Mouse (Mus musculus): ENCODE measurements around the gene Tmem86b. TPM values are rescaled to one million over a fixed set of nuclear protein-coding genes. Genes with fewer than 3 reads are reported as not detected.
"Not testable (repeated sequence)": the region's sequence is repeated elsewhere in the genome, so short reads cannot be mapped to it uniquely, and the experiment has no call there.

Gene Tmem86b
- polyA plus RNA-seq, 1 experiment from 2014 or later: 3.3 TPM

- H3K9me3 ChIP-seq (ENCODE audit: control insufficient read depth, low read length): no peaks in the 10 kb centered on the region
- DNase-seq (ENCODE audit: low spot score) (peak; percentile 20), ATAC-seq (ENCODE audit: low FRiP score) (no peak)
- no peaks in the 10 kb centered on the region for H3K4me1 ChIP-seq (replicated peaks; ENCODE audit: control insufficient read depth, insufficient read depth, low read length)
- WGBS: 60% methylated on average over 14 of the region's 14 CpGs
- H3K4me3 ChIP-seq (ENCODE audit: low read depth, low read length): no peak overlapping the region
- H3K9ac ChIP-seq (ENCODE audit: low read depth, low read length): no peak overlapping the region
- H3K27me3 ChIP-seq (ENCODE audit: control insufficient read depth, insufficient read depth, low read length): no peaks in the 10 kb centered on the region
- H3K36me3 ChIP-seq (ENCODE audit: control insufficient read depth, insufficient read depth, low read length): no peaks in the 10 kb centered on the region
- no peak overlapping the region for H3K4me2 ChIP-seq (replicated peaks; ENCODE audit: low read depth, low read length)
- H3K27ac ChIP-seq (ENCODE audit: low read depth, low read length): no peak overlapping the region
Observed at GRCm38 (mm10) chr7:4613740-4614403, 17.4 kb downstream of the Tmem86b start.

- Histone ChIP-seq H3K27me3 (ENCODE audit: control insufficient read depth, insufficient read depth, low read length) (no peaks in the 10 kb centered on the region), H3K36me3 (ENCODE audit: control insufficient read depth, insufficient read depth, low read length) (no peaks in the 10 kb centered on the region), H3K4me2 (replicated peaks; ENCODE audit: low read depth, low read length) (no peak overlapping the region), H3K4me3 (ENCODE audit: low read depth, low read length) (no peak overlapping the region), H3K27ac (ENCODE audit: low read depth, low read length) (no peak overlapping the region), H3K9me3 (ENCODE audit: control insufficient read depth, low read length) (no peaks in the 10 kb centered on the region), H3K9ac (ENCODE audit: low read depth, low read length) (no peak overlapping the region), H3K4me1 (replicated peaks; ENCODE audit: control insufficient read depth, insufficient read depth, low read length) (no peaks in the 10 kb centered on the region)
- ATAC-seq (ENCODE audit: low FRiP score) (no peak), DNase-seq (ENCODE audit: low spot score) (no peak)
- 60% methylated on average over 1 of the region's 1 CpGs for WGBS
Observed at GRCm38 (mm10) chr7:4612956-4613355, 18.3 kb downstream of the Tmem86b start.

- DNase-seq (ENCODE audit: low spot score): no peak
- no peak overlapping the region; the same call in 1 of the 2 replicates for H3K4me2 ChIP-seq (replicated peaks; ENCODE audit: low read depth, low read length)
- H3K27ac ChIP-seq (ENCODE audit: low read depth, low read length): no peak overlapping the region
- H3K36me3 ChIP-seq (ENCODE audit: control insufficient read depth, insufficient read depth, low read length): no peaks in the 10 kb centered on the region
- H3K4me3 ChIP-seq (ENCODE audit: low read depth, low read length): no peak overlapping the region
- no peak overlapping the region for H3K9ac ChIP-seq (ENCODE audit: low read depth, low read length)
- no peaks in the 10 kb centered on the region for H3K9me3 ChIP-seq (ENCODE audit: control insufficient read depth, low read length)
- ATAC-seq (ENCODE audit: low FRiP score): no peak
- no peaks in the 10 kb centered on the region for H3K4me1 ChIP-seq (replicated peaks; ENCODE audit: control insufficient read depth, insufficient read depth, low read length)
- WGBS: 65% methylated on average over 8 of the region's 8 CpGs
- no peaks in the 10 kb centered on the region for H3K27me3 ChIP-seq (ENCODE audit: control insufficient read depth, insufficient read depth, low read length)
Observed at GRCm38 (mm10) chr7:4612386-4612785, 18.8 kb downstream of the Tmem86b start.

- H3K9ac ChIP-seq (ENCODE audit: low read depth, low read length): no peak overlapping the region
- whole genome bisulfite sequencing: 84% methylated on average over 12 of the region's 12 CpGs
Observed at GRCm38 (mm10) chr7:4611921-4612341, 19.3 kb downstream of the Tmem86b start.

GRCm38 (mm10) chr7:4611511-4611910 lies 19.7 kb downstream of the Tmem86b start:
- Histone ChIP-seq H3K27ac (ENCODE audit: low read depth, low read length) (no peak overlapping the region), H3K9ac (ENCODE audit: low read depth, low read length) (no peak overlapping the region), H3K36me3 (ENCODE audit: control insufficient read depth, insufficient read depth, low read length) (no peaks in the 10 kb centered on the region), H3K27me3 (ENCODE audit: control insufficient read depth, insufficient read depth, low read length) (no peaks in the 10 kb centered on the region), H3K4me3 (ENCODE audit: low read depth, low read length) (no peak overlapping the region), H3K4me1 (replicated peaks; ENCODE audit: control insufficient read depth, insufficient read depth, low read length) (no peaks in the 10 kb centered on the region), H3K4me2 (replicated peaks; ENCODE audit: low read depth, low read length) (no peak overlapping the region), H3K9me3 (ENCODE audit: control insufficient read depth, low read length) (no peaks in the 10 kb centered on the region)
- ATAC-seq (ENCODE audit: low FRiP score) (no peak), DNase-seq (ENCODE audit: low spot score) (no peak)
- 79% methylated on average over 12 of the region's 12 CpGs for WGBS

More at GRCm38 (mm10) chr7:4611921-4612341, 19.3 kb downstream of the Tmem86b start:
- H3K36me3 ChIP-seq (ENCODE audit: control insufficient read depth, insufficient read depth, low read length): no peaks in the 10 kb centered on the region
- H3K27me3 ChIP-seq (ENCODE audit: control insufficient read depth, insufficient read depth, low read length): no peaks in the 10 kb centered on the region
- H3K4me3 ChIP-seq (ENCODE audit: low read depth, low read length): no peak overlapping the region
- H3K4me2 ChIP-seq (replicated peaks; ENCODE audit: low read depth, low read length): no peak overlapping the region; the same call in 1 of the 2 replicates
- H3K27ac ChIP-seq (ENCODE audit: low read depth, low read length): no peak overlapping the region
- no peaks in the 10 kb centered on the region for H3K4me1 ChIP-seq (replicated peaks; ENCODE audit: control insufficient read depth, insufficient read depth, low read length)
- DNase-seq (ENCODE audit: low spot score) (no peak), ATAC-seq (ENCODE audit: low FRiP score) (no peak)
- H3K9me3 ChIP-seq (ENCODE audit: control insufficient read depth, low read length): no peaks in the 10 kb centered on the region

- Histone ChIP-seq H3K9ac (ENCODE audit: low read depth, low read length) (no peak overlapping the region), H3K27me3 (ENCODE audit: control insufficient read depth, insufficient read depth, low read length) (no peaks in the 10 kb centered on the region), H3K4me3 (ENCODE audit: low read depth, low read length) (no peak overlapping the region), H3K4me1 (replicated peaks; ENCODE audit: control insufficient read depth, insufficient read depth, low read length) (no peaks in the 10 kb centered on the region), H3K9me3 (ENCODE audit: control insufficient read depth, low read length) (no peaks in the 10 kb centered on the region), H3K4me2 (replicated peaks; ENCODE audit: low read depth, low read length) (no peak overlapping the region), H3K27ac (ENCODE audit: low read depth, low read length) (no peak overlapping the region), H3K36me3 (ENCODE audit: control insufficient read depth, insufficient read depth, low read length) (no peaks in the 10 kb centered on the region)
- 67% methylated on average over 5 of the region's 5 CpGs for WGBS
- DNase-seq (ENCODE audit: low spot score) (no peak), ATAC-seq (ENCODE audit: low FRiP score) (no peak)
Observed at GRCm38 (mm10) chr7:4608002-4608401, 23.2 kb downstream of the Tmem86b start.

- no peaks in the 10 kb centered on the region for H3K27me3 ChIP-seq (ENCODE audit: control insufficient read depth, insufficient read depth, low read length)
- 81% methylated on average over 6 of the region's 6 CpGs for whole genome bisulfite sequencing
- no peaks in the 10 kb centered on the region for H3K9me3 ChIP-seq (ENCODE audit: control insufficient read depth, low read length)
- no peak within 1 kb of the TSS for H3K4me2 ChIP-seq (replicated peaks; ENCODE audit: low read depth, low read length)
- no peak within 1 kb of the TSS for H3K9ac ChIP-seq (ENCODE audit: low read depth, low read length)
- no peaks in the 10 kb centered on the region for H3K4me1 ChIP-seq (replicated peaks; ENCODE audit: control insufficient read depth, insufficient read depth, low read length)
- H3K4me3 ChIP-seq (ENCODE audit: low read depth, low read length): no peak within 1 kb of the TSS
- no peak within 1 kb of the TSS for H3K27ac ChIP-seq (ENCODE audit: low read depth, low read length)
- no peak for DNase-seq (ENCODE audit: low spot score)
- no peaks in the 10 kb centered on the region for H3K36me3 ChIP-seq (ENCODE audit: control insufficient read depth, insufficient read depth, low read length)
- no peak for ATAC-seq (ENCODE audit: low FRiP score)
Observed at GRCm38 (mm10) chr7:4603873-4604272, 27.3 kb downstream of the Tmem86b start, which contains the start of gene Ptprh. Gene Ptprh (minus strand): TSS chr7:4604041.

GRCm38 (mm10) chr7:4602969-4603368 lies 28.3 kb downstream of the Tmem86b start:
- no peak for DNase-seq (ENCODE audit: low spot score)
- WGBS: 88% methylated on average over 6 of the region's 6 CpGs
- Histone ChIP-seq H3K4me3 (ENCODE audit: low read depth, low read length) (no peak overlapping the region), H3K27ac (ENCODE audit: low read depth, low read length) (no peak overlapping the region), H3K27me3 (ENCODE audit: control insufficient read depth, insufficient read depth, low read length) (no peaks in the 10 kb centered on the region), H3K9me3 (ENCODE audit: control insufficient read depth, low read length) (no peaks in the 10 kb centered on the region), H3K9ac (ENCODE audit: low read depth, low read length) (no peak overlapping the region), H3K4me1 (replicated peaks; ENCODE audit: control insufficient read depth, insufficient read depth, low read length) (no peaks in the 10 kb centered on the region), H3K36me3 (ENCODE audit: control insufficient read depth, insufficient read depth, low read length) (no peaks in the 10 kb centered on the region), H3K4me2 (replicated peaks; ENCODE audit: low read depth, low read length) (no peak overlapping the region)
- ATAC-seq (ENCODE audit: low FRiP score): no peak

- not testable (repeated sequence) for H3K4me3 ChIP-seq (ENCODE audit: low read depth, low read length); H3K9me3 ChIP-seq (ENCODE audit: control insufficient read depth, low read length); H3K4me1 ChIP-seq (replicated peaks; ENCODE audit: control insufficient read depth, insufficient read depth, low read length); H3K4me2 ChIP-seq (replicated peaks; ENCODE audit: low read depth, low read length); DNase-seq (ENCODE audit: low spot score); H3K27ac ChIP-seq (ENCODE audit: low read depth, low read length); H3K36me3 ChIP-seq (ENCODE audit: control insufficient read depth, insufficient read depth, low read length); ATAC-seq (ENCODE audit: low FRiP score); H3K27me3 ChIP-seq (ENCODE audit: control insufficient read depth, insufficient read depth, low read length); H3K9ac ChIP-seq (ENCODE audit: low read depth, low read length)
- WGBS: 79% methylated on average over 4 of the region's 4 CpGs
Observed at GRCm38 (mm10) chr7:4597046-4597445, 34.2 kb downstream of the Tmem86b start.

Data from hindbrain, embryonic 11.5 days (tissue).